Mouse (Mus musculus) splenic B cell, adult 2 months (primary cell): Measurements from ENCODE around the gene Arrdc2.

Experiments used
- DNase-seq: peaks from one replicate; pipeline ENCODE4 v3.0.0-alpha.2; 2011; ENCODE audit warnings: low read depth, low spot score
- H3K27me3 ChIP-seq: 2 replicates; pipeline ENCODE4 v1.6.1; 2012; ENCODE audit warnings: mild to moderate bottlenecking, low read length, moderate library complexity, mixed read lengths; ENCODE audit not compliant: control insufficient read depth, poor library complexity, insufficient read depth, severe bottlenecking
- H3K36me3 ChIP-seq: 2 replicates; pipeline ENCODE4 v1.6.1; 2012; ENCODE audit warnings: mild to moderate bottlenecking, low read length, moderate library complexity, mixed read lengths; ENCODE audit not compliant: control insufficient read depth, poor library complexity, insufficient read depth, severe bottlenecking

Arrdc2 gene

GRCm38 (mm10) chr8:70786291-70787050 lies 53.0 kb downstream of the Arrdc2 start:
- no peaks in the 10 kb centered on the region for H3K27me3 ChIP-seq
- DNase-seq: no peak
- peaks cover 34% of the 10 kb centered on the region for H3K36me3 ChIP-seq
